Mouse (Mus musculus) testis, adult 10 weeks (tissue): ENCODE results near the gene Stat2. TPM values are rescaled to one million over a fixed set of nuclear protein-coding genes. Genes with fewer than 3 reads are reported as not detected.

Source experiments
- polyA plus RNA-seq: library from polyadenylated mRNA; stranded (reverse); fragments of 350-450 nt; fragmentation: Illumina TruSeq; extraction: RNeasy Lipid Tissue Mini Kit (QIAGEN cat#74804); gene quantifications from one replicate; pipeline ENCODE4 v1.2.3, GENCODE M21; 2014; ENCODE audit warnings: low read depth, low replicate concordance

Stat2 gene
- polyA plus RNA-seq = 1.8 TPM

DNA sequence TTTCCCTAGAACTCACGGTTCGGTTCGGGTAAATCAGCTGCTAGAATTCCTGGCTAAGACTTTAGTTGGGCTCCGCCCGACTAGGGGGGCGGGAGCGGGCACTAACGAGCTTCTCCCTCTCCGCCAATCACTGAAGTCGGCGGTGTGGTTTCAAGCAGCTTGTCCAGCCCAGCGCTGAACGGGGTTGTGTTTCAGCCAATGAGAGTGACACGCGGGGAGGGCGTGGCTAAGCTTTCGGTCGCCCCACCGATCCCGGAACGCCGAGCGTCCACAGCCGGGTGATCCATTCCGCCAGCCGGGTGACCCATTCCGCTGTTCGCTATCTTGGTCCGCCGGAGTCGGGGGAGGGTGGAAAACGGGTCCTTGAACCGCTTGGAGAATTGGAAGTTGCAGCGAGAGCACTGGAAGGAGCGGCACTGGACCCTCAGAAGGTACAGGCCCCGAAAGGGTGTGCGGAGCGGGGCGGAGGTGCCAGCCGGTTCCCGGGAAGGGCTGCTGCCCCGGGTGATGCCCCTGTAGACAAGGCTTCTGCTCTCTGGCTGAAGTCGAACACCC, at the start of gene Stat2:
TSS of gene Stat2 (plus strand) at position 273 of the 555 bp plus-strand sequence.

DNA sequence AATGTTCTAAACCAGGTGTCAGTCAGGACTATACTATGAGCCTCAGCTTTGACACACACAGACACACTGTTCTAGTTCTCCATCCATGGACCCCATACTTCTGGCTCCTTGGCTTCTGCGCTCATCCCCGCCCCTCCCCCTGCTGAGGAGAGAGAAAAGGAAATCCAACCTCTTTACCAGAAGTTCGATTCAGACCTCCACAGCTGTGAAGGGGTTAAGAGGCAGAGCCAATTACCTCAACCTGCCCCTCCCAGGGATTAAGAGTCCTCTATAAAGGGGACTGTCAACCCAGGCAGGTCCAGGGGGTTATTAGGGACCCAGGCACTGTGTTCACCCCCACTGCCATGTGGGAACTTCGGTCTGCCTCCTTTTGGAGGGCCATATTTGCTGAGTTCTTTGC, 44.8 kb upstream of the Stat2 start, which contains the start of gene Mip:
TSS of gene Mip (plus strand) at position 301 of the 400 bp plus-strand sequence.

DNA sequence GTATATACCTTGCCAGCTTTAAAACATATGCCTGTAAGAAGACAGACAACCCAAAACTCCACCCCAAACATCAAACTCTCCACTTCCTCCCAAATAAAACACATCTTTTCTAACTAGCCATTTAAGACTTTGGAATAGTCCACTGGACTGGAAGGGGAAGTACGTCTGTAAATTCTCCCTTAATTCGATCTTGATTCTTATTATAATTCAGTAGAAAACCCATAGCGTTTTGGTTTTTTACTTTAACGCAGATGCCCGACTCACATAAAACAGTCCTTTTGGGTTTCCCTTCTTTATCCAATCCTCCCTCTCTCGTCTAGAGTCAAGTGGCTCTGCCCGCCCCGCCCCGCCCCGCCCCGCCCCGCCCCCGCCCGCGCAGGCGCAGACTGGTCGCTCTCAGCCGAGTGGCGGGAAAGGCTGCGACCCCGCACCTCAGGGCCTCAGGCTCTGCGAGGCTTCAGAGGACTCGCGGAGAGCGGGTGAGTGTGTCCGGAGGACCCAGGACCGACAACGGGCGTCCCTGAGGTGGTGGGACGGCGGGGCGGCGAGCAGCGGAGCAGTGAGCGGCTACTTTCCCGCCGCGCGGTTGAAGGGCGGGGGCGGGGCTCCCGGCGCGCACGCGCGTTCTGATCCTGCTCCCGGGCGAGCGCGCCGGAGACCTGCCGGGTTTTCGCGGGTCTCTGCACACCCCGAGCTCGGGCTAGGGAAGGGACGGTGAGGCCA, 38.5 kb upstream of the Stat2 start, which contains the start of gene Timeless:
TSS of gene Timeless (plus strand) at position 369 of the 723 bp plus-strand sequence.

DNA sequence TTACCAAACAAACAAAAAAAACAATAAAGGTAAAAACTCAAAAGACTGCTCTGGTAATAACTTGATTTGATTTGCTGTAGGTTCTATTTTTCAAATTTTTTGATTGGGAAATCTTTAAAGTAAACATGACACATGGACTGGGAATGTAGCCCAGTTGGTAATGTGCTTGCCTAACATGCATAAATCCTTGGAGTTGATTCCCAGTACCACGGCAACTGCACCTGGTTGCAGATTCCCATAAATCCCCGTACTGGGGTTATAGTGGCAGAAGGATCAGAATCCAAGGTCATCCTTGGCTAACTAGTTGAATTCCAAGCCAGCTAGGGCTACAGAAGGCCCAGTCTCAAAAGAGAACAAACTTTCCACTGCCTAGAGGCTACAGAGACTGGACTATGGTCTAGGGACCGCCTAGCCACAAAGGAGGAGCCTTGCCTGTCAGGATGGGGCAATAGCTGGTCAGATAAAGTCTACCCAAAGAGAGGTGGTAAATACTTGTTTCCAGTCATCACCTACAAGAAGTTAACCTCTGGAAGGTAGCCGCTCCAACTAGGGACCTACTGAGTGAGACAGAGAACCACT, 16.6 kb upstream of the Stat2 start, which contains the start of gene Apon:
TSS of gene Apon (plus strand) at position 420 of the 579 bp plus-strand sequence.

DNA sequence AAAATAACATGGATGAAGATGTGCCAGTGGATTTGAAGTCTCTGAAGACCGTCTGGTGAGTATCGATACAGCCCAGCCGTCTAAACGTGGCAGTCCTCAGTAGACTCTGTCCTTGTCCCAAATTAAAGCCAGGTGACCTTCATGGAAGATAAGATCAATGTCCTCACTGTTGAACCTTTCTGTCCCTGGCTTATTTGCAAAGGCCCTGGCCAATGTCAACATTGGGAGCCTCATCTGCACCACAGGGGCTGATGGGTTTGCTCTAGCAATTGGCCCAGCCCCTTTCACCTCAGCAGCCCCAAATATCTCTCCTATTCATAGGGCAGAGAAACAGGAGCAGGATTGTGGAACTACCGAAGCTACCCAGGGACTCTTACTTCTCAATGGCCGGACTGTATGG, 2.0 kb upstream of the Stat2 start, which contains the start of gene Apof:
TSS of gene Apof (plus strand) at position 301 of the 400 bp plus-strand sequence.

DNA sequence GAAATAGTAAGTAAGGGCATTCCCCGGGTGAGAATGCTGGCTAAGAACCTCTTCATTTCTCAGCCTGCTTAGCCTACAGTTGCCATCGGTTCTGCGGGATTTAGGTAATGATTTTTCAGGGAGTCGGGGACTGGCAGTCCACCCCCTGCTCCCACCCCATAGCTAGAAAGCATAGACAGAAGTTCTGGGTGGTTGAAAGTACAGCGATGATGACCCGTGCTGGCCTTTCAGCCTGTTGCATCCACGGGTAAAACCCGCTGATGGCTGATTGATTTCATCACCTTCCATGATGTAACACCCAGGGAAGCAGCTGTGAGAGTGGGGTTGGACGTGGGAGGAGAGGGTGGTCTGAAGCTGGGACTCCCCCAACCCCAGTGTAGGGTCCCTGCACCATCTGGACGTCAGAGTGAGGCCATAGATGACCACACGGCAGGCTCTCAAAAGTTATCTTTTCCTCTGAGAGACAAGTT, 28.4 kb downstream of the Stat2 start, which contains the start of gene Il23a:
TSS of gene Il23a (minus strand) at position 51 of the 470 bp plus-strand sequence.

DNA sequence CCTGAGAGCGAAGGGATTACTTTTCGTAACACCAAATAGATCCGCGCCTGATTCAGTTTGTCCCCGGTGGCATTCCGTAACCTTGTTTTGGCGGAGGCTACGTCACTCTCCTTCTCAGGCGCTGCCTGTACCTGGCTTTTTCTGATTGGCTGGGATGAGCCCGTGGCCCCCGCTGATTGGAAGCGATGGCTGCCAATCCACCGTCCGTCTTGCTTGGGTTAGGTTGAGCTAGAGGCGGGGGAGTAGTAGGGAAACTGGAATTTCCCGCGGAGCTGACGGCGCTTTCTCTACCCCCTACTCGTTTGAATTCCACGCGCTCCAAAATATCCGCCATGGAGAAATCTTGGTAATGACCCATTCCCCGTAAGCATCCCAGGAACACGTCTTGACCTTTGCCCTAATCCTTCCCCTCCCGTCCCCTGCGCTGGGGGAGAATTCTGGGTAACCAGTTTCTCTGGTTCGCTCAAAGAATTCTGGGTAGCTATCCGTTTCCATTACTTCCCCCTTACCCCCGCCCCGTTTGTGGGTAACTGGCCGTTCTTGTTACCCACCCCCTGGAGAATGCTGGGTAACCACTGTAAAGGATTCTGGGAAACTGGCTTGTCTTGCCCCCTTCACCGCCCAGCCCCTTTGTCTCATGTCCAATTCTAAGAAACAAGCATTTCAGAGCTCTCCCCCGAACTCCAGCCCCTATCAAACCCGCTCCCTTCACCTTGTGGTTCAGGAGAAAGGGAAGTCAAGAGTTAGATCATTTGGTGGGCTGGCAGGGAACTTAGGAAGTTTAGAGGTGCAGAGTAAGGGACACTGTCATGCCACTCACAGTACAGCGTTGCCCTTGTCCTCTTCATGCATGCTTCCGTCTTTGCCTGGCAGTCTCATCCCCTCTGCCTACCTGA, 33.0 kb downstream of the Stat2 start, which contains the start of gene Pan2:
TSS of gene Pan2 (plus strand) at position 210 of the 896 bp plus-strand sequence.

DNA sequence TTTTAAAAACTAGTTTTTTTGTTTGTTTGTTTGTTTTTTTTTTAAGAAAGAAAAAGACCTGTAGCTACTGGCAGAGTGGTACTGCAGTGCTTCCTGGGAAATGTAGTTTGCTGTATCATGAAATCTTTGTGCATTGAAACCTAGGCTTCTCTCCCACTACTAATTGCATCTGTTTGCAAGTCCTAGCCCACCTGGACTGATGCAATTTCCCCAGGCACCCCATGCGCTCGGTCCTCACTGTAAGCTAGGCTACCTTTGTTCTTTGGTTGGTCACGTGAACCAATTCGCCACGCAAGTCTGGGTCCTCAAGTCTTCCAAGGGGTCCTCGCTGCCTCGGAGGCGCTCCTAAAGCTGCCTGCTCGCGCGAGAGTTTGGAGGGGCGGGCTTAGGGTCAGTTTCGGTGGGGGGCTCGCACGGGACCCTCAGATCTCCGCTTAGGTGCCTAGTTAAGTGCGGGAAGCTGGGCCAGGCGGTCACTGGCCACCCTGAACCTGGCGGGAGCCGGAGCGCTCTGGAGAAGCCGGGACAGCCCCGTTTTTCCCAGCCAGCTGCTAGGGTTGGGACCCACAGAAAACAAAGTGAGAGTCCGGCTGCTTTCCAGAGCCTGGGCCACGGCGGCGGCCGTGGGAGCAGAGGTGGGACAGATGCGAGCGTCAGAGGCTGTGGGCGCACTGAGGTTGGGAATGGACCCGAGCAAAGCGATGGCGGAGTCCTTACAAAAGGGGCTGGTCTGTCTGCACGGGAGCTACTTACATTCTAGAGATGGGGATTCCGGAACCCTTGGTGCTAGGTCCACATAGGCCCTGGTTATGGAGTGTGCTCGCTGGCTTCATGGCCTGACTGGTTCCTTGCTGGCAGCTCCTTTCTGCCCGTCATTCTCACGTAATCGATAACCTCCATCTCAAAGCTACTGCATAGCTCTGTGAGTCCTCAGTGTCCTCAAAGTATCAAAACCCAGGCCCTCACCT, 52.1 kb downstream of the Stat2 start, which contains the start of gene Cnpy2:
TSS of gene Cnpy2 (plus strand) at position 319 of the 968 bp plus-strand sequence.

DNA sequence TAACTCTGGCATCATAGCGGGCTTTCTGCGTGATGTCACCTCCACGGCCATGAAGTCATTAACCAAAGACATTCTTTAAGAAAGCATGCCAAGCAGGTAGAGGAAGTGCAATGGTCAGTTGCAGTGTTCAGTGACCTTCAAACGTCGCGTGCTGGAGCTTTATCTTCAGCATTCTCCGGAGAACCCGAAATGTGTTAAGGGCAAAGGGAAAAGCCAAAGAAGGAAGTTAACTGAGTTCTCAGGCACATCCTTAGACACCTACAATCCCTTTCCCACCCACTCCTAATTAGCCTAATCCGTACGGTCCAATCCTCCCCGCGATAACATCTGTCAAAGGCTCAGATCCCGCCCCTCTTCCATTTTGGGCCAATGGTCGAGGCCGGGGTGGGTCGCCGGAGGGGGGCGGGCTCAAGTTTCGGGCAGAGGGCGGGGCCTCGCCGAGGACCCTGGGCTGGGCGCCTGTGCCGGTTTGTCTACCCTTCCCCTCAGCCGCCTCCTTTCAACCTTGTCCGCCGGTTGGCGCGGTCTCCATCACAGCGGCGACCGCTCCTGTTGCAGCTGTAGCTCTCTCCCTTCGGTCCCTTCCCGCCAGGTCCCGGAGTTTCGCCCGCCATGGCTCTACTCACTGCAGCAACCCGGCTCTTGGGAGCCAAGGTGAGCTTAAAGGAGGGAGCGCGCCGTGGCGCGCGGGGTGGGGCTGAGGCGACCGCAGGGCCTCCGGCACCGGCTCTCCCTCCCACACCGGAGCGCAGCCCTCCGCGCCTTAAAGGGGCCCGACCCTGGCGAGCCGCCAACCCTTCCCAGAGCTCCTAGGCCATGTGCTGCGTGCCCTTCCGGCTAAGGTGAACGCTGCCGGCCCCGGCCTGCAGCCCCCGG, 67.2 kb downstream of the Stat2 start, which contains the start of gene Cs:
TSS of gene Cs (plus strand) at position 429 of the 876 bp plus-strand sequence.

Other genes with a start within 250 kb of the Stat2 start
- 988 TPM for gene Naca, start 235.0 kb upstream of the Stat2 start, polyA plus RNA-seq
- gene Ptges3, start 211.6 kb upstream of the Stat2 start, polyA plus RNA-seq = 541 TPM
- 333 TPM for gene Atp5b, start 187.3 kb upstream of the Stat2 start, polyA plus RNA-seq
- gene Baz2a, start 179.0 kb upstream of the Stat2 start, polyA plus RNA-seq = 58.1 TPM
- 5.9 TPM for gene Rbms2, start 90.3 kb upstream of the Stat2 start, polyA plus RNA-seq
- 0.53 TPM for gene Gls2, start 76.1 kb upstream of the Stat2 start, polyA plus RNA-seq
- gene Spryd4, start 58.8 kb upstream of the Stat2 start, polyA plus RNA-seq = 3.3 TPM
- not detected for gene Mip, start 44.7 kb upstream of the Stat2 start, polyA plus RNA-seq
- 2.2 TPM for gene Timeless, start 38.5 kb upstream of the Stat2 start, polyA plus RNA-seq
- not detected for gene Apon, start 16.5 kb upstream of the Stat2 start, polyA plus RNA-seq
- gene Apof, start 1.9 kb upstream of the Stat2 start, polyA plus RNA-seq = 0.34 TPM
- 0.36 TPM for gene Il23a, start 28.2 kb downstream of the Stat2 start, polyA plus RNA-seq
- 10.8 TPM for gene Pan2, start 32.8 kb downstream of the Stat2 start, polyA plus RNA-seq
- gene Cnpy2, start 51.9 kb downstream of the Stat2 start, polyA plus RNA-seq = 7.6 TPM
- gene Cs, start 67.2 kb downstream of the Stat2 start, polyA plus RNA-seq = 25.2 TPM
- gene Coq10a, start 98.4 kb downstream of the Stat2 start, polyA plus RNA-seq = 4.6 TPM
- gene Ankrd52, start 106.6 kb downstream of the Stat2 start, polyA plus RNA-seq = 2.2 TPM
- not detected for gene Slc39a5, start 130.7 kb downstream of the Stat2 start, polyA plus RNA-seq
- gene Nabp2, start 140.9 kb downstream of the Stat2 start, polyA plus RNA-seq = 9.7 TPM
- gene Rnf41, start 141.1 kb downstream of the Stat2 start, polyA plus RNA-seq = 9.4 TPM
- gene Smarcc2, start 188.7 kb downstream of the Stat2 start, polyA plus RNA-seq = 96.4 TPM
- gene Myl6, start 223.6 kb downstream of the Stat2 start, polyA plus RNA-seq = 20.5 TPM
- gene Myl6b, start 228.1 kb downstream of the Stat2 start, polyA plus RNA-seq = 0.71 TPM